In the genomic region with DNA sequence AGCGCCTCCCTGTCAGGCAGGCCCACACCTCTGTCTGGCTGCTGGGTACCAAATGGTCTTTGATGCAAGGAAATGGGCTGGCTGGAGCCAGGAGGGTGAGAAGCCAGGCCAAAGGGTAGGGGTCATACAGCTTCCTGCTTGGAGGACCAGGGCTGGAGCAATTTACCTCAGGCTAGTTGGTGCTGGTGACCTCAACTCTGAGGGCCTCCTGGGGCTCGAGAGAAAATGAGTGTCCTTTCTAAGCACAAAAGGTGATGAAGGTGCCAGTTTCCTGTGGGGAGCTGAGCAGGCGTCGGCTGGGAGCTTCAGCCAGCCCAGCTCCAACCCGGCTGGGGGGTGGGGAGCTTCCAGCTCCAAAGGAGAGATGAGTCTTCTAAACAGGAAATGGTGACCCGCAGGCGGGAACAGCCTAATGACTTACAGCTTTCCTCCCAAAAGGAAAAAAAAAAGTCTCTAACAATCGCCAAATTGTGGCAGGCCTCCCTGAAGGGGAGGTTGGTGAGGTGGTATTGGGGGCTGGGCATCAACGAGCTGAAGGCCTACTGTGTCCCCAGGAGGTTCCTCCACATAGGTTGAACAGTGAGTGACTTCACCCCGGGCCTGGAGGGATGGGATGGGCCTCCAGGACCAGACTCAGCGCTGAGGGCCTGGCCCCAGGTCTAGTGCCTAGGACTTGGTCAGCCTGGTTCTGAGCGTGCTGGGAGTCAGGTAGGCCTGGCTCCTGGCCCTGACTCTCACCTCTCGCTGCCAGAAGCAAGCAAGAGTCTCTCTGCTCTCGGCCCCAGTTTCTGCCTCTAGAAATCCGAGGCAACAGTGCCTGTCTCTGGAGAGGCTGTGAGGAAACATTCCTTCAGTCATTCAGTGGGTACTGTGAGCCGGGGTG, we compare ENCODE assay signal across 8 mouse cellular contexts. TPM values are rescaled to one million over a fixed set of nuclear protein-coding genes. Genes with fewer than 3 reads are reported as not detected.
A peak's percentile ranks its signal among the peaks of the same experiment; 100 is the strongest.
DNase-seq lines count a peak whose midpoint lies in the region; ATAC-seq and TF ChIP-seq lines count a peak whose summit lies in the region.

No protein-coding gene starts in this region.

- H3K9ac ChIP-seq in forebrain, embryonic 12.5 days, result no peak overlapping the region
- peak overlapping the region; percentile 23; the same call in 1 of the 2 replicates for H3K9ac ChIP-seq in limb, embryonic 12.5 days (replicated peaks)

- H3K27ac ChIP-seq in forebrain, embryonic 12.5 days, result peak overlapping the region; percentile 62
- H3K27ac ChIP-seq in hindbrain, embryonic 10.5 days, result peak overlapping the region; percentile 86
- H3K27ac ChIP-seq in limb, embryonic 12.5 days, result peak overlapping the region; percentile 96

- H3K27me3 ChIP-seq in forebrain, embryonic 12.5 days, result peaks cover 40% of the 10 kb centered on the region
- H3K27me3 ChIP-seq in hindbrain, embryonic 10.5 days (ENCODE audit: insufficient read depth, poor library complexity, severe bottlenecking), result peaks cover 51% of the 10 kb centered on the region
- H3K27me3 ChIP-seq in limb, embryonic 12.5 days, result no peaks in the 10 kb centered on the region
- no peaks in the 10 kb centered on the region for H3K27me3 ChIP-seq in myocyte (ENCODE audit: control insufficient read depth, insufficient read depth, insufficient read length)

- no peaks in the 10 kb centered on the region for H3K36me3 ChIP-seq in forebrain, embryonic 12.5 days (replicated peaks)
- H3K36me3 ChIP-seq in hindbrain, embryonic 10.5 days, result peaks cover 15% of the 10 kb centered on the region
- peaks cover 33% of the 10 kb centered on the region for H3K36me3 ChIP-seq in limb, embryonic 12.5 days
- H3K36me3 ChIP-seq in myocyte (ENCODE audit: control insufficient read depth, insufficient read depth), result no peaks in the 10 kb centered on the region

- peak; percentile 37 for TF ChIP-seq POLR2A in myocyte (IDR thresholded peaks at IDR 0.05; ENCODE audit: insufficient read length, low read depth)

- H3K4me3 ChIP-seq in forebrain, embryonic 12.5 days (replicated peaks), result no peak overlapping the region
- H3K4me3 ChIP-seq in hindbrain, embryonic 10.5 days, result peak overlapping the region; percentile 25; the same call in 1 of the 2 replicates
- peak overlapping the region; percentile 80; the same call in 1 of the 2 replicates for H3K4me3 ChIP-seq in limb, embryonic 12.5 days (replicated peaks)
- peak overlapping the region; percentile 59 for H3K4me3 ChIP-seq in myocyte

- no peaks in the 10 kb centered on the region for H3K9me3 ChIP-seq in forebrain, embryonic 12.5 days
- H3K9me3 ChIP-seq in hindbrain, embryonic 10.5 days, result no peaks in the 10 kb centered on the region
- H3K9me3 ChIP-seq in limb, embryonic 12.5 days, result no peaks in the 10 kb centered on the region

- H3K79me2 ChIP-seq in myocyte (ENCODE audit: control insufficient read depth, insufficient read depth), result peaks cover 33% of the 10 kb centered on the region

- 30% methylated on average over 16 of the region's 16 CpGs for WGBS in forebrain, embryonic 12.5 days
- WGBS in hindbrain, embryonic 10.5 days, result 24% methylated on average over 16 of the region's 16 CpGs
- WGBS in limb, embryonic 12.5 days, result 5% methylated on average over 16 of the region's 16 CpGs

- peak; percentile 74 for DNase-seq in adrenal gland, adult 2 months
- no peak for DNase-seq in adrenal gland, postnatal 4 days (ENCODE audit: low spot score in 2 of 2)
- DNase-seq in hindbrain, embryonic 10.5 days (ENCODE audit: low spot score), result peak; percentile 59
- no peak for DNase-seq in spleen, postnatal 36 days (ENCODE audit: low spot score in 2 of 2)
- DNase-seq in spleen, postnatal 10 days (ENCODE audit: low spot score in 2 of 2), result no peak

- no peak overlapping the region for H3ac ChIP-seq in myocyte (ENCODE audit: control insufficient read depth, insufficient read length)

- H3K4me1 ChIP-seq in forebrain, embryonic 12.5 days, result peaks cover 44% of the 10 kb centered on the region
- peaks cover 70% of the 10 kb centered on the region for H3K4me1 ChIP-seq in hindbrain, embryonic 10.5 days (replicated peaks)
- peaks cover 77% of the 10 kb centered on the region for H3K4me1 ChIP-seq in limb, embryonic 12.5 days (replicated peaks)

- no peak for ATAC-seq in forebrain, embryonic 12.5 days (ENCODE audit: low FRiP score)
- no peak for ATAC-seq in limb, embryonic 12.5 days (ENCODE audit: insufficient number of reproducible peaks, insufficient read depth, low FRiP score, low TSS enrichment, low read depth)

- H3K4me2 ChIP-seq in forebrain, embryonic 12.5 days, result no peak overlapping the region
- H3K4me2 ChIP-seq in limb, embryonic 12.5 days, result peak overlapping the region; percentile 91
- peak overlapping the region; percentile 98 for H3K4me2 ChIP-seq in myocyte (ENCODE audit: low read depth)

TF ChIP-seq in myocyte, 11 proteins besides CTCF, POLR2A, EP300 and RAD21:
- peak; percentile 8 for TF ChIP-seq POLR2AphosphoS2 (IDR thresholded peaks at IDR 0.05; ENCODE audit: insufficient read length, low read depth)
- TF ChIP-seq TCF3 (IDR thresholded peaks at IDR 0.05; ENCODE audit: insufficient read length, low read depth), result no peak
- TF ChIP-seq SRF (IDR thresholded peaks at IDR 0.05; ENCODE audit: control insufficient read depth, insufficient read length, low read depth), result no peak
- TF ChIP-seq E2F4 (IDR thresholded peaks at IDR 0.05; ENCODE audit: insufficient read depth), result no peak
- no peak for TF ChIP-seq MYOD1 (IDR thresholded peaks at IDR 0.05; ENCODE audit: control insufficient read depth in 1 of 3, insufficient read length in 2 of 3, low read depth in 2 of 3)
- no peak for TF ChIP-seq TCF12 (IDR thresholded peaks at IDR 0.05; ENCODE audit: insufficient read depth, poor library complexity, severe bottlenecking)

RNA-seq across cellular contexts. Expression of a gene that starts 5.4 kb away (rescaled TPM):
- total RNA-seq in adrenal gland, adult 2 months (2021), result 10 to 100 TPM in 1 of 2 experiments, 1 to 10 TPM in 1; 6.7 to 10.1 TPM
- 45.2 and 45.3 TPM in 2 replicates for polyA plus RNA-seq in adrenal gland, adult 2 months (2012; rRNA removed)
- total RNA-seq in adrenal gland, postnatal 4 days (2021), result 10 to 100 TPM; 13.2 to 14.8 TPM
- 11.8 and 14.6 TPM in 2 replicates for polyA plus RNA-seq in forebrain, embryonic 12.5 days (2016; fragmentation: Nextera tagmentation; extraction: Ambion mirVana)
- 45.3 and 45.5 TPM in 2 replicates for polyA plus RNA-seq in hindbrain, embryonic 10.5 days (2016; fragmentation: Nextera tagmentation; extraction: Ambion mirVana)
- 69.0 and 82.0 TPM in 2 replicates for polyA plus RNA-seq in limb, embryonic 12.5 days (2016; fragmentation: Nextera tagmentation; extraction: Ambion mirVana)
- polyA plus RNA-seq in myocyte (2012; fragmentation: generic; extraction: Trizol), result 48.5 TPM

RNA-seq across cellular contexts. Expression of a gene that starts 50.7 kb away (rescaled TPM):
- total RNA-seq in adrenal gland, adult 2 months (2021), result 10 to 100 TPM; 33.1 to 35.1 TPM
- 29.0 and 30.8 TPM in 2 replicates for polyA plus RNA-seq in adrenal gland, adult 2 months (2012; rRNA removed)
- 10 to 100 TPM; 33.9 TPM for total RNA-seq in adrenal gland, postnatal 4 days (2021)
- polyA plus RNA-seq in forebrain, embryonic 12.5 days (2016; fragmentation: Nextera tagmentation; extraction: Ambion mirVana), result 19.6 and 23.0 TPM in 2 replicates
- polyA plus RNA-seq in hindbrain, embryonic 10.5 days (2016; fragmentation: Nextera tagmentation; extraction: Ambion mirVana), result 20.1 and 25.1 TPM in 2 replicates
- polyA plus RNA-seq in limb, embryonic 12.5 days (2016; fragmentation: Nextera tagmentation; extraction: Ambion mirVana), result 14.9 and 15.1 TPM in 2 replicates
- 30.5 TPM for polyA plus RNA-seq in myocyte (2012; fragmentation: generic; extraction: Trizol)

RNA-seq across cellular contexts. Expression of a gene that starts 50.9 kb away (rescaled TPM):
- 10 to 100 TPM; 75.2 to 78.4 TPM for total RNA-seq in adrenal gland, adult 2 months (2021)
- polyA plus RNA-seq in adrenal gland, adult 2 months (2012; rRNA removed), result 64.2 and 70.8 TPM in 2 replicates
- total RNA-seq in adrenal gland, postnatal 4 days (2021), result 10 to 100 TPM; 65.0 to 66.6 TPM
- 126 and 129 TPM in 2 replicates for polyA plus RNA-seq in forebrain, embryonic 12.5 days (2016; fragmentation: Nextera tagmentation; extraction: Ambion mirVana)
- polyA plus RNA-seq in hindbrain, embryonic 10.5 days (2016; fragmentation: Nextera tagmentation; extraction: Ambion mirVana), result 137 TPM in 2 replicates
- polyA plus RNA-seq in limb, embryonic 12.5 days (2016; fragmentation: Nextera tagmentation; extraction: Ambion mirVana), result 99.2 and 101 TPM in 2 replicates
- 40.9 TPM for polyA plus RNA-seq in myocyte (2012; fragmentation: generic; extraction: Trizol)

Comparison
In these comparisons a context has a peak if more than half of its experiments do, and no peak if none do; other contexts are left out.
1. DNase-seq: peak in adrenal gland, adult 2 months (single experiment) and hindbrain, embryonic 10.5 days (single experiment); none in adrenal gland, postnatal 4 days (0 of 2), spleen, postnatal 36 days (0 of 2) and spleen, postnatal 10 days (0 of 2).
2. Peak in every context shown above with its lines, with median percentiles within 50 percentile points of each other: H3K27ac ChIP-seq.